Mouse (Mus musculus): ENCODE results near the gene Gm17349.
"Not testable (repeated sequence)": the region's sequence is repeated elsewhere in the genome, so short reads cannot be mapped to it uniquely, and the experiment has no call there.

Gene Gm17349

GRCm38 (mm10) chr15:99705440-99706048 is at the start of gene Gm17349:
Gene Gm17349, minus strand, starts transcription at chr15:99705490.
- peak; percentile 75 to 83 for DNase-seq

- no peak for DNase-seq
Measured at GRCm38 (mm10) chr15:99754204-99754603, 48.9 kb upstream of the Gm17349 start.

- DNase-seq: no peak
Measured at GRCm38 (mm10) chr15:99740229-99740628, 34.9 kb upstream of the Gm17349 start.

GRCm38 (mm10) chr15:99736675-99737074 is 31.4 kb upstream of the Gm17349 start:
- DNase-seq: no peak

GRCm38 (mm10) chr15:99735631-99736030 is 30.3 kb upstream of the Gm17349 start:
- peak; percentile 99 to 100 for DNase-seq

GRCm38 (mm10) chr15:99733186-99733585 is 27.9 kb upstream of the Gm17349 start:
- DNase-seq: no peak

- no peak for DNase-seq
Measured at GRCm38 (mm10) chr15:99731678-99732077, 26.4 kb upstream of the Gm17349 start.

- no peak for DNase-seq
Measured at GRCm38 (mm10) chr15:99731167-99731566, 25.9 kb upstream of the Gm17349 start.

GRCm38 (mm10) chr15:99729056-99729783 is 23.9 kb upstream of the Gm17349 start:
- DNase-seq: no peak

- no peak for DNase-seq
Measured at GRCm38 (mm10) chr15:99728211-99728610, 22.9 kb upstream of the Gm17349 start.

GRCm38 (mm10) chr15:99727525-99727924 is 22.2 kb upstream of the Gm17349 start:
- DNase-seq: no peak

- DNase-seq: not testable (repeated sequence)
Measured at GRCm38 (mm10) chr15:99727039-99727438, 21.7 kb upstream of the Gm17349 start.

GRCm38 (mm10) chr15:99726549-99726948 is 21.3 kb upstream of the Gm17349 start:
- DNase-seq: no peak

GRCm38 (mm10) chr15:99725341-99726155 is 20.3 kb upstream of the Gm17349 start, which contains the start of gene Cox14:
Gene Cox14, plus strand, starts transcription at chr15:99725618.
- peak; percentile 92 to 94 for DNase-seq

GRCm38 (mm10) chr15:99724292-99725021 is 19.2 kb upstream of the Gm17349 start:
- peak; percentile 77 to 87 for DNase-seq

- DNase-seq: peak; percentile 59 to 74
Measured at GRCm38 (mm10) chr15:99723515-99724291, 18.4 kb upstream of the Gm17349 start.

GRCm38 (mm10) chr15:99723120-99723514 is 17.8 kb upstream of the Gm17349 start:
- DNase-seq: no peak

- no peak for DNase-seq
Measured at GRCm38 (mm10) chr15:99721921-99722743, 16.8 kb upstream of the Gm17349 start.

- no peak for DNase-seq
Measured at GRCm38 (mm10) chr15:99719865-99720264, 14.6 kb upstream of the Gm17349 start.

GRCm38 (mm10) chr15:99718461-99719021 is 13.3 kb upstream of the Gm17349 start:
- DNase-seq: peak in 1 of 2 experiments; percentile 50
